ENCODE assay signal across 18 mouse cellular contexts in the genomic region with DNA sequence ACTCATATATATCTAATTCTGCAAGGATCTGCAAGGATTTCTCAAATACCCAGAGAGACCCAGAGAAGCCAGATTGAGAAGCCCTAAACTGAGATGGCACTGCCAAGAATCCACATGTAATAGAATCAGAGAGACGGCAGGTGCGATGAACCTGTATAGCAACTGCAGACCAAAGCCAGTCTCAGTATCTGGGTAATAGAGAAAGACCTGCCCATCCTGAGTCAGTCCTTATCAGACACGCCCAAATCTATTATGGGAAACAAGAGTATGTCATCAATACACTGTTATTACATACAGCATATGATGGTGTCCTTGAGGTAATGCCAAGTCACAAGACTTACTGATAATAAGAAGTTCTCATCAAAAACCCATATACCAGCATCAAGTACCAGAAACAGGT.
"Had no signal": no experiment of that assay in that cellular context is flagged by ENCODE, and none has a peak within 500 bp of the region (broad histone marks: within the 10 kb centered on the region; RNA-seq: fewer than 3 reads in every experiment).

No protein-coding gene starts in this region.

- H3K27me3 ChIP-seq: kidney, embryonic 15.5 days; liver, embryonic 13.5 days; midbrain, embryonic 12.5 days; midbrain, embryonic 15.5 days; neural tube, embryonic 12.5 days; neural tube, embryonic 15.5 days had no signal

- H3K4me2 ChIP-seq: kidney, embryonic 15.5 days; liver, embryonic 13.5 days; midbrain, embryonic 12.5 days; midbrain, embryonic 15.5 days; neural tube, embryonic 12.5 days; neural tube, embryonic 15.5 days had no signal

- H3K27ac ChIP-seq: kidney, embryonic 15.5 days; liver, embryonic 13.5 days; midbrain, embryonic 12.5 days; midbrain, embryonic 15.5 days; neural tube, embryonic 12.5 days; neural tube, embryonic 15.5 days had no signal

- H3K4me1 ChIP-seq: midbrain, embryonic 12.5 days; midbrain, embryonic 15.5 days; neural tube, embryonic 12.5 days; neural tube, embryonic 15.5 days had no signal

- H3K9ac ChIP-seq: kidney, embryonic 15.5 days; liver, embryonic 13.5 days; midbrain, embryonic 12.5 days; midbrain, embryonic 15.5 days; neural tube, embryonic 12.5 days; neural tube, embryonic 15.5 days had no signal

- DNase-seq: kidney, adult 11 months; kidney, adult 8-10 months; kidney, postnatal 10 days; kidney, postnatal 36 days; liver, embryonic 13.5 days; lung, adult 2 months; lung, postnatal 4 days; right cerebral cortex, adult 18-20 months; right cerebral cortex, postnatal 14 days; right cerebral cortex, postnatal 4 days; thymus, adult 2 months; thymus, postnatal 14 days; thymus, postnatal 4 days had no signal

- H3K36me3 ChIP-seq: kidney, embryonic 15.5 days; liver, embryonic 13.5 days; midbrain, embryonic 12.5 days; midbrain, embryonic 15.5 days; neural tube, embryonic 12.5 days; neural tube, embryonic 15.5 days had no signal

- H3K9me3 ChIP-seq: liver, embryonic 13.5 days; midbrain, embryonic 12.5 days; midbrain, embryonic 15.5 days; neural tube, embryonic 12.5 days; neural tube, embryonic 15.5 days had no signal

- H3K4me3 ChIP-seq: kidney, embryonic 15.5 days; liver, embryonic 13.5 days; midbrain, embryonic 12.5 days; midbrain, embryonic 15.5 days; neural tube, embryonic 12.5 days; neural tube, embryonic 15.5 days had no signal

- ATAC-seq: midbrain, embryonic 15.5 days had no signal
